ENCODE assay signal across 7 mouse cellular contexts in genomic region chr2:155018762-155019641, GRCm38 (mm10). TPM values are rescaled to one million over a fixed set of nuclear protein-coding genes. Genes with fewer than 3 reads are reported as not detected.
DNase-seq lines count a peak whose midpoint lies in the region; ATAC-seq and TF ChIP-seq lines count a peak whose summit lies in the region.

No protein-coding gene starts in this region.

- H3K4me3 ChIP-seq in bone marrow, adult 2 months (replicated peaks; ENCODE audit: control insufficient read depth, low read depth, low read length) = peak overlapping the region; percentile 61
- peak overlapping the region; percentile 34 for H3K4me3 ChIP-seq in embryonic facial prominence, embryonic 11.5 days (ENCODE audit: low read depth, low read length)
- H3K4me3 ChIP-seq in intestine, postnatal 0 days (ENCODE audit: low read depth, low read length) = peak overlapping the region; percentile 52
- peak overlapping the region; percentile 47 for H3K4me3 ChIP-seq in limb, embryonic 13.5 days
- peak overlapping the region; percentile 44 for H3K4me3 ChIP-seq in midbrain, embryonic 14.5 days (replicated peaks; ENCODE audit: low read depth, low read length)
- peak overlapping the region; percentile 60 for H3K4me3 ChIP-seq in small intestine, adult 2 months (ENCODE audit: low read depth, low read length)

- ATAC-seq in embryonic facial prominence, embryonic 11.5 days (replicated peaks; ENCODE audit: insufficient number of reproducible peaks, low FRiP score, low TSS enrichment, low read depth) = peak; percentile 97
- peak; percentile 64 for ATAC-seq in intestine, postnatal 0 days
- ATAC-seq in limb, embryonic 13.5 days (ENCODE audit: low FRiP score, low read depth) = peak; percentile 95
- ATAC-seq in midbrain, embryonic 14.5 days (ENCODE audit: low FRiP score, low TSS enrichment) = peak; percentile 85

- no peaks in the 10 kb centered on the region for H3K36me3 ChIP-seq in embryonic facial prominence, embryonic 11.5 days (replicated peaks; ENCODE audit: control insufficient read depth, insufficient read depth, low read depth, low read length)
- H3K36me3 ChIP-seq in intestine, postnatal 0 days (ENCODE audit: control insufficient read depth, insufficient read depth) = no peaks in the 10 kb centered on the region
- H3K36me3 ChIP-seq in limb, embryonic 13.5 days = no peaks in the 10 kb centered on the region
- no peaks in the 10 kb centered on the region for H3K36me3 ChIP-seq in midbrain, embryonic 14.5 days (ENCODE audit: control insufficient read depth, insufficient read depth, low read length)
- no peaks in the 10 kb centered on the region for H3K36me3 ChIP-seq in small intestine, adult 2 months (ENCODE audit: control insufficient read depth, insufficient read depth, low read length)

- no peaks in the 10 kb centered on the region for H3K27me3 ChIP-seq in embryonic facial prominence, embryonic 11.5 days (ENCODE audit: control insufficient read depth, insufficient read depth, low read length)
- no peaks in the 10 kb centered on the region for H3K27me3 ChIP-seq in intestine, postnatal 0 days (replicated peaks; ENCODE audit: control insufficient read depth, insufficient read depth, low read length)
- H3K27me3 ChIP-seq in limb, embryonic 13.5 days = no peaks in the 10 kb centered on the region
- H3K27me3 ChIP-seq in midbrain, embryonic 14.5 days (ENCODE audit: control insufficient read depth, insufficient read depth, low read length) = no peaks in the 10 kb centered on the region
- no peaks in the 10 kb centered on the region for H3K27me3 ChIP-seq in small intestine, adult 2 months (ENCODE audit: control insufficient read depth, insufficient read depth, low read length)

- H3K9ac ChIP-seq in embryonic facial prominence, embryonic 11.5 days (replicated peaks; ENCODE audit: low read length) = peak overlapping the region; percentile 71
- H3K9ac ChIP-seq in intestine, postnatal 0 days (ENCODE audit: low read depth, low read length) = peak overlapping the region; percentile 28; the same call in 1 of the 2 replicates
- peak overlapping the region; percentile 74 for H3K9ac ChIP-seq in limb, embryonic 13.5 days
- H3K9ac ChIP-seq in midbrain, embryonic 14.5 days (replicated peaks; ENCODE audit: low read length) = peak overlapping the region; percentile 59

- TF ChIP-seq CTCF in bone marrow, adult 2 months (IDR thresholded peaks at IDR 0.05; ENCODE audit: control insufficient read depth, insufficient read depth, low read length) = no peak
- TF ChIP-seq CTCF in intestine, postnatal 0 days (IDR thresholded peaks at IDR 0.05; ENCODE audit: low read depth) = no peak
- no peak for TF ChIP-seq CTCF in small intestine, adult 2 months (IDR thresholded peaks at IDR 0.05; ENCODE audit: extremely low read depth, insufficient read length, insufficient replicate concordance, low read depth, low read length)

- DNase-seq in embryonic facial prominence, embryonic 11.5 days (ENCODE audit: low spot score) = peak; percentile 85
- peak; percentile 98 for DNase-seq in heart, adult 11 months
- DNase-seq in midbrain, embryonic 14.5 days = peak; percentile 88

- peak overlapping the region; percentile 82 for H3K4me2 ChIP-seq in embryonic facial prominence, embryonic 11.5 days (ENCODE audit: low read depth, low read length)
- peak overlapping the region; percentile 94 for H3K4me2 ChIP-seq in intestine, postnatal 0 days (replicated peaks; ENCODE audit: low read depth)
- peak overlapping the region; percentile 91 for H3K4me2 ChIP-seq in limb, embryonic 13.5 days (replicated peaks)
- H3K4me2 ChIP-seq in midbrain, embryonic 14.5 days (ENCODE audit: low read length) = peak overlapping the region; percentile 92

- peak overlapping the region; percentile 1; the same call in 1 of the 2 replicates for H3K27ac ChIP-seq in bone marrow, adult 2 months (ENCODE audit: control insufficient read depth, insufficient read depth, low read depth, low read length, poor library complexity)
- H3K27ac ChIP-seq in embryonic facial prominence, embryonic 11.5 days (replicated peaks; ENCODE audit: low read depth, low read length) = peak overlapping the region; percentile 83
- peak overlapping the region; percentile 51 for H3K27ac ChIP-seq in intestine, postnatal 0 days (ENCODE audit: low read depth, low read length)
- peak overlapping the region; percentile 90 for H3K27ac ChIP-seq in limb, embryonic 13.5 days
- peak overlapping the region; percentile 78 for H3K27ac ChIP-seq in midbrain, embryonic 14.5 days (replicated peaks; ENCODE audit: low read depth, low read length)
- H3K27ac ChIP-seq in small intestine, adult 2 months (ENCODE audit: insufficient read depth, low read depth, low read length) = peak overlapping the region; percentile 25; the same call in 1 of the 2 replicates

- no peaks in the 10 kb centered on the region; the same call in 1 of the 2 replicates for H3K4me1 ChIP-seq in bone marrow, adult 2 months (ENCODE audit: control insufficient read depth, insufficient read depth, low read length)
- H3K4me1 ChIP-seq in embryonic facial prominence, embryonic 11.5 days (ENCODE audit: control insufficient read depth, insufficient read depth, low read length) = no peaks in the 10 kb centered on the region
- no peaks in the 10 kb centered on the region for H3K4me1 ChIP-seq in intestine, postnatal 0 days (replicated peaks; ENCODE audit: control insufficient read depth, insufficient read depth, low read length)
- H3K4me1 ChIP-seq in limb, embryonic 13.5 days = peaks cover 7% of the 10 kb centered on the region
- H3K4me1 ChIP-seq in midbrain, embryonic 14.5 days (ENCODE audit: control insufficient read depth, insufficient read depth, low read length) = 0 out of 2 replicates have a peak, but pooled peaks cover 7% of the 10 kb centered on the region
- H3K4me1 ChIP-seq in small intestine, adult 2 months (ENCODE audit: control insufficient read depth, insufficient read depth, insufficient read length, low read length) = no peaks in the 10 kb centered on the region

- no peaks in the 10 kb centered on the region for H3K9me3 ChIP-seq in embryonic facial prominence, embryonic 11.5 days (replicated peaks; ENCODE audit: control insufficient read depth, low read length)
- no peaks in the 10 kb centered on the region for H3K9me3 ChIP-seq in intestine, postnatal 0 days (ENCODE audit: control insufficient read depth)
- H3K9me3 ChIP-seq in limb, embryonic 13.5 days = no peaks in the 10 kb centered on the region
- H3K9me3 ChIP-seq in midbrain, embryonic 14.5 days (ENCODE audit: control insufficient read depth, low read length) = no peaks in the 10 kb centered on the region

- under 1% methylated on average over 38 of the region's 38 CpGs for WGBS in bone marrow, adult 2 months
- WGBS in embryonic facial prominence, embryonic 11.5 days = under 1% methylated on average over 38 of the region's 38 CpGs
- WGBS in intestine, postnatal 0 days = 1% methylated on average over 38 of the region's 38 CpGs
- under 1% methylated on average over 38 of the region's 38 CpGs for WGBS in limb, embryonic 13.5 days
- under 1% methylated on average over 38 of the region's 38 CpGs for WGBS in midbrain, embryonic 14.5 days
- under 1% methylated on average over 38 of the region's 38 CpGs for WGBS in small intestine, adult 2 months

- no peak for TF ChIP-seq POLR2A in bone marrow, adult 2 months (IDR thresholded peaks at IDR 0.05; ENCODE audit: borderline replicate concordance, control insufficient read depth, low read depth, low read length)
- TF ChIP-seq POLR2A in small intestine, adult 2 months (IDR thresholded peaks at IDR 0.05; ENCODE audit: low read depth, low read length) = no peak

RNA-seq across cellular contexts. Expression of gene Gm14226, which starts 0.9 kb away (rescaled TPM):
- not detected in 2 replicates for polyA plus RNA-seq in bone marrow, adult 2 months (2011; ENCODE audit: insufficient read depth, insufficient read length, low replicate concordance, missing spikeins)
- 3.5 and 3.7 TPM in 2 replicates for polyA plus RNA-seq in embryonic facial prominence, embryonic 11.5 days (2014; fragmentation: Nextera tagmentation; extraction: Ambion mirVana)
- 0.24 and 0.31 TPM in 2 replicates for polyA plus RNA-seq in intestine, postnatal 0 days (2015; fragmentation: Nextera tagmentation; extraction: Ambion mirVana)
- polyA plus RNA-seq in limb, embryonic 13.5 days (2015; fragmentation: Nextera tagmentation; extraction: Ambion mirVana) = 3.6 and 4.1 TPM in 2 replicates
- polyA plus RNA-seq in midbrain, embryonic 14.5 days (2014; fragmentation: Nextera tagmentation; extraction: Ambion mirVana) = 0.11 and 0.22 TPM in 2 replicates
- not detected in 2 replicates for polyA plus RNA-seq in small intestine, adult 2 months (2012; rRNA removed)

RNA-seq across cellular contexts. Expression of gene Ahcy, which starts 55.3 kb away (rescaled TPM):
- 11.7 and 18.5 TPM in 2 replicates for polyA plus RNA-seq in bone marrow, adult 2 months (2011; ENCODE audit: insufficient read depth, insufficient read length, low replicate concordance, missing spikeins)
- polyA plus RNA-seq in embryonic facial prominence, embryonic 11.5 days (2014; fragmentation: Nextera tagmentation; extraction: Ambion mirVana) = 97.6 and 100.0 TPM in 2 replicates
- polyA plus RNA-seq in intestine, postnatal 0 days (2015; fragmentation: Nextera tagmentation; extraction: Ambion mirVana) = 45.7 and 47.9 TPM in 2 replicates
- 73.1 and 73.4 TPM in 2 replicates for polyA plus RNA-seq in limb, embryonic 13.5 days (2015; fragmentation: Nextera tagmentation; extraction: Ambion mirVana)
- 35.9 and 41.8 TPM in 2 replicates for polyA plus RNA-seq in midbrain, embryonic 14.5 days (2014; fragmentation: Nextera tagmentation; extraction: Ambion mirVana)
- polyA plus RNA-seq in small intestine, adult 2 months (2012; rRNA removed) = 76.5 and 98.7 TPM in 2 replicates

Comparison
In these comparisons a context has a peak if more than half of its experiments do, and no peak if none do; other contexts are left out.
1. Peak in every context shown above with its lines: DNase-seq, ATAC-seq, H3K4me3 ChIP-seq and H3K27ac ChIP-seq.
2. H3K27ac ChIP-seq: peak in every context shown above with its lines; median percentile 90 in limb, embryonic 13.5 days; 83 in embryonic facial prominence, embryonic 11.5 days; 78 in midbrain, embryonic 14.5 days; 51 in intestine, postnatal 0 days; 25 in small intestine, adult 2 months; 1 in bone marrow, adult 2 months.